Mouse (Mus musculus): ENCODE results near the gene Fbxl14. TPM values are rescaled to one million over a fixed set of nuclear protein-coding genes. Genes with fewer than 3 reads are reported as not detected.

Gene Fbxl14
- polyA plus RNA-seq, 1 experiment from 2014 or later, result 2.4 TPM

- TF ChIP-seq CTCF (IDR thresholded peaks at IDR 0.05; ENCODE audit: low read depth) (no peak), EP300 (IDR thresholded peaks at IDR 0.05; ENCODE audit: low read depth) (no peak)
- DNase-seq (no peak), ATAC-seq (no peak)
- no peaks in the 10 kb centered on the region for H3K27me3 ChIP-seq (ENCODE audit: insufficient read depth, low read length)
- 22% methylated on average over 5 of the region's 5 CpGs for WGBS (ENCODE audit: insufficient replicate concordance)
- H3K27ac ChIP-seq (ENCODE audit: low read depth), result no peak overlapping the region
- H3K36me3 ChIP-seq (replicated peaks; ENCODE audit: insufficient read depth, low read length), result no peaks in the 10 kb centered on the region
- no peak overlapping the region for H3K9ac ChIP-seq (replicated peaks)
- no peak overlapping the region for H3K4me2 ChIP-seq (ENCODE audit: low read depth, low read length)
- no peaks in the 10 kb centered on the region for H3K9me3 ChIP-seq (ENCODE audit: low read length)
- H3K4me3 ChIP-seq (ENCODE audit: low read depth, low read length), result no peak overlapping the region
- H3K4me1 ChIP-seq (ENCODE audit: insufficient read depth), result no peaks in the 10 kb centered on the region
Observed at GRCm38 (mm10) chr6:119499271-119499670, 19.8 kb downstream of the Fbxl14 start.

DNA sequence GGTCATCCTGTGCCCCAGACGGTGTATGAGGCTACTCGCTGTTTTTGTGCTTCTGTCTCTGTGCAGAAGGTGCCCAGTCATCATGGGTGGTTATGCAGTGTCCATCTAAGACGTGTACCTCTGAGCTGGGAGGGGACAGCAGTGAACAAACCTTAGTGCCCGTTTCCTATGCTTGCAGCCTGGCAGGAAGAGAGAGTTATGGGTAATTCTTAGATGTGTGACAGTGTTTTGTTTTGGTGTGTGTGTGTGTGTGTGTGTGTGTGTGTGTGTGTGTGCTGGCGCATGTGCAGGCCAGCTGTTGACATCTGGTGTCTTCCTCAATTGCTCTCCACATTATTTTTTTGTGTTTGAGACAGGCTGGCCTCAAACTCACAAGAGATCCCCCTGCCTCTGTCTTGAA lies 20.6 kb downstream of the Fbxl14 start:
- H3K4me3 ChIP-seq (ENCODE audit: low read depth, low read length), result no peak overlapping the region
- H3K27me3 ChIP-seq (ENCODE audit: insufficient read depth, low read length), result no peaks in the 10 kb centered on the region
- no peaks in the 10 kb centered on the region for H3K36me3 ChIP-seq (replicated peaks; ENCODE audit: insufficient read depth, low read length)
- ATAC-seq (no peak), DNase-seq (no peak)
- no peak overlapping the region for H3K9ac ChIP-seq (replicated peaks)
- TF ChIP-seq CTCF (IDR thresholded peaks at IDR 0.05; ENCODE audit: low read depth) (no peak), EP300 (IDR thresholded peaks at IDR 0.05; ENCODE audit: low read depth) (no peak)
- no peak overlapping the region for H3K27ac ChIP-seq (ENCODE audit: low read depth)
- 30% methylated on average over 5 of the region's 5 CpGs for WGBS (ENCODE audit: insufficient replicate concordance)
- H3K4me2 ChIP-seq (ENCODE audit: low read depth, low read length), result no peak overlapping the region
- H3K9me3 ChIP-seq (ENCODE audit: low read length), result no peaks in the 10 kb centered on the region
- no peaks in the 10 kb centered on the region for H3K4me1 ChIP-seq (ENCODE audit: insufficient read depth)

- no peak overlapping the region for H3K9ac ChIP-seq (replicated peaks)
- no peak overlapping the region for H3K4me2 ChIP-seq (ENCODE audit: low read depth, low read length)
- H3K9me3 ChIP-seq (ENCODE audit: low read length), result no peaks in the 10 kb centered on the region
- no peaks in the 10 kb centered on the region for H3K27me3 ChIP-seq (ENCODE audit: insufficient read depth, low read length)
- no peak for DNase-seq
- no peak overlapping the region for H3K4me3 ChIP-seq (ENCODE audit: low read depth, low read length)
- no peak overlapping the region for H3K27ac ChIP-seq (ENCODE audit: low read depth)
- no peaks in the 10 kb centered on the region for H3K4me1 ChIP-seq (ENCODE audit: insufficient read depth)
- no peaks in the 10 kb centered on the region for H3K36me3 ChIP-seq (replicated peaks; ENCODE audit: insufficient read depth, low read length)
- 38% methylated on average over 9 of the region's 9 CpGs for WGBS (ENCODE audit: insufficient replicate concordance)
- TF ChIP-seq EP300 (IDR thresholded peaks at IDR 0.05; ENCODE audit: low read depth), result no peak
- TF ChIP-seq CTCF (IDR thresholded peaks at IDR 0.05; ENCODE audit: low read depth), result no peak
- no peak for ATAC-seq
Observed at GRCm38 (mm10) chr6:119502031-119502430, 22.6 kb downstream of the Fbxl14 start.

DNA sequence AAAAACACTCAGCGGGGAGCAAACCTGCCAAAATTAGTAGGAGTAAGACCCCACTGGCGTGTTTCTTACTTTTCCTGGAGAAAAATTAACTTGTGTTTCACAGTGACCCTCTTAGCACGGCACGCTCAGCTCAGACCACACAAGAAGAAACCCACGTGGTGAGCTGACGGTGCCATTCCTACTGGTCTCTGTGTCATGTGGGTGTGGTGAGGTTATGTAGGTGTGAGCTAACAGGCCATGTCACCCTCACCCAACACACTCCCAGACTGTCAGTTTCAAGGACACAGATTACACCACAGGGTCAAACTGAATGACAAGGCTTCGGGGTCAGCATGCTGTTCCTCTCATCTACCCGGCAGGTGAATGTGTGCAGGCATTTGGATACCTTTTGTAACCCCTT lies 25.3 kb downstream of the Fbxl14 start:
- DNase-seq, result no peak
- no peak overlapping the region for H3K4me3 ChIP-seq (ENCODE audit: low read depth, low read length)
- 79% methylated on average over 8 of the region's 8 CpGs for WGBS (ENCODE audit: insufficient replicate concordance)
- no peak overlapping the region for H3K4me2 ChIP-seq (ENCODE audit: low read depth, low read length)
- no peaks in the 10 kb centered on the region for H3K36me3 ChIP-seq (replicated peaks; ENCODE audit: insufficient read depth, low read length)
- no peak overlapping the region for H3K27ac ChIP-seq (ENCODE audit: low read depth)
- no peaks in the 10 kb centered on the region for H3K9me3 ChIP-seq (ENCODE audit: low read length)
- no peak overlapping the region for H3K9ac ChIP-seq (replicated peaks)
- H3K27me3 ChIP-seq (ENCODE audit: insufficient read depth, low read length), result no peaks in the 10 kb centered on the region
- peak; percentile 48; the same call in 1 of the 2 replicates for ATAC-seq
- H3K4me1 ChIP-seq (ENCODE audit: insufficient read depth), result no peaks in the 10 kb centered on the region
- TF ChIP-seq EP300 (IDR thresholded peaks at IDR 0.05; ENCODE audit: low read depth) (no peak), CTCF (IDR thresholded peaks at IDR 0.05; ENCODE audit: low read depth) (no peak)

GRCm38 (mm10) chr6:119505525-119506225 lies 26.2 kb downstream of the Fbxl14 start:
- Histone ChIP-seq H3K36me3 (replicated peaks; ENCODE audit: insufficient read depth, low read length) (no peaks in the 10 kb centered on the region), H3K27me3 (ENCODE audit: insufficient read depth, low read length) (no peaks in the 10 kb centered on the region), H3K4me2 (ENCODE audit: low read depth, low read length) (no peak overlapping the region), H3K9ac (replicated peaks) (no peak overlapping the region), H3K4me1 (ENCODE audit: insufficient read depth) (no peaks in the 10 kb centered on the region), H3K9me3 (ENCODE audit: low read length) (no peaks in the 10 kb centered on the region), H3K27ac (ENCODE audit: low read depth) (no peak overlapping the region), H3K4me3 (ENCODE audit: low read depth, low read length) (no peak overlapping the region)
- WGBS (ENCODE audit: insufficient replicate concordance), result 81% methylated on average over 9 of the region's 9 CpGs
- ATAC-seq (no peak), DNase-seq (no peak)
- TF ChIP-seq CTCF (IDR thresholded peaks at IDR 0.05; ENCODE audit: low read depth) (no peak), EP300 (IDR thresholded peaks at IDR 0.05; ENCODE audit: low read depth) (no peak)

- Histone ChIP-seq H3K4me2 (ENCODE audit: low read depth, low read length) (no peak overlapping the region), H3K27ac (ENCODE audit: low read depth) (no peak overlapping the region), H3K36me3 (replicated peaks; ENCODE audit: insufficient read depth, low read length) (no peaks in the 10 kb centered on the region), H3K9ac (replicated peaks) (no peak overlapping the region), H3K9me3 (ENCODE audit: low read length) (no peaks in the 10 kb centered on the region), H3K4me1 (ENCODE audit: insufficient read depth) (no peaks in the 10 kb centered on the region), H3K4me3 (ENCODE audit: low read depth, low read length) (no peak overlapping the region), H3K27me3 (ENCODE audit: insufficient read depth, low read length) (no peaks in the 10 kb centered on the region)
- WGBS (ENCODE audit: insufficient replicate concordance), result 82% methylated on average over 6 of the region's 6 CpGs
- DNase-seq, result no peak
- no peak for ATAC-seq
- TF ChIP-seq EP300 (IDR thresholded peaks at IDR 0.05; ENCODE audit: low read depth), result no peak
- TF ChIP-seq CTCF (IDR thresholded peaks at IDR 0.05; ENCODE audit: low read depth), result no peak
Observed at GRCm38 (mm10) chr6:119508221-119508620, 28.8 kb downstream of the Fbxl14 start.
